ENCODE assay signal across 8 mouse cellular contexts in the genomic region with DNA sequence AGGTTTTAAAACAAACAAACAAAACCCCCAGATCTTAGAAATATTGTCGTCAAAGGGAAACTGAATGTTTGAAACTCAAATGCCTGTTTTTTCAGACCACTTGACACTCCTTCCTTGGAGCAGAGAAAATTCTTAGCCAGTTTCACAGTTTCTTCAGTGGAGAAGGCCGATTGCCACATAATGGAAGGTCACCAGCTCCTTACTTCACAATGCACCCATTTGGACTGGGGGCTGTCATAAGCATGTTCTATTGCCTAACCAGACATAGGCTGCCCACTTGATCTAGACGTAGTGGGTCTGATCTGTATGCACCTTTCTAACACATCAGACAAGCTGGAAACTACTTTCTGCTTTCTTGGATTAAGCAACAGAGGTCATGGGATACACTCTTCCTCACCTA. TPM values are rescaled to one million over a fixed set of nuclear protein-coding genes. Genes with fewer than 3 reads are reported as not detected.
DNase-seq lines count a peak whose midpoint lies in the region; ATAC-seq and TF ChIP-seq lines count a peak whose summit lies in the region.

No protein-coding gene starts in this region.

- no peak overlapping the region for H3K9ac ChIP-seq in ES-Bruce4 (ENCODE audit: low read depth, poor library complexity, severe bottlenecking)
- no peak overlapping the region for H3K9ac ChIP-seq in hindbrain, embryonic 14.5 days

- H3K27ac ChIP-seq in ES-Bruce4 (ENCODE audit: insufficient read depth, low read length): 0 out of 2 replicates have a peak overlapping the region, but pooled peaks have one; percentile 12
- no peak overlapping the region for H3K27ac ChIP-seq in hindbrain, embryonic 14.5 days

- no peaks in the 10 kb centered on the region for H3K27me3 ChIP-seq in ES-Bruce4 (ENCODE audit: control insufficient read depth, insufficient read depth, low read length, poor library complexity, severe bottlenecking)
- no peaks in the 10 kb centered on the region for H3K27me3 ChIP-seq in hindbrain, embryonic 14.5 days (ENCODE audit: control insufficient read depth, insufficient read depth, low read length)

- H3K36me3 ChIP-seq in ES-Bruce4 (ENCODE audit: control insufficient read depth, insufficient read depth, low read length, poor library complexity, severe bottlenecking): no peaks in the 10 kb centered on the region
- H3K36me3 ChIP-seq in hindbrain, embryonic 14.5 days (replicated peaks; ENCODE audit: control insufficient read depth, insufficient read depth): no peaks in the 10 kb centered on the region

- no peaks in the 10 kb centered on the region for H3K9me3 ChIP-seq in ES-Bruce4 (replicated peaks; ENCODE audit: control insufficient read depth, insufficient read depth, low read length, poor library complexity, severe bottlenecking)
- no peaks in the 10 kb centered on the region for H3K9me3 ChIP-seq in hindbrain, embryonic 14.5 days (ENCODE audit: control insufficient read depth, low read length)

- WGBS in hindbrain, embryonic 14.5 days: 48% methylated on average over 3 of the region's 3 CpGs

- TF ChIP-seq EP300 in ES-Bruce4 (IDR thresholded peaks at IDR 0.05; ENCODE audit: insufficient read depth, low read depth, low read length): no peak

- H3K4me1 ChIP-seq in ES-Bruce4 (ENCODE audit: control insufficient read depth, insufficient read depth, low read length): peaks cover 4% of the 10 kb centered on the region
- H3K4me1 ChIP-seq in hindbrain, embryonic 14.5 days (replicated peaks; ENCODE audit: control insufficient read depth, insufficient read depth, low read length): peaks cover 14% of the 10 kb centered on the region

- H3K4me2 ChIP-seq in hindbrain, embryonic 14.5 days (replicated peaks): peak overlapping the region; percentile 62

- no peak overlapping the region for H3K4me3 ChIP-seq in ES-Bruce4 (ENCODE audit: low read depth, low read length)
- no peak overlapping the region; the same call in 1 of the 2 replicates for H3K4me3 ChIP-seq in hindbrain, embryonic 14.5 days (replicated peaks; ENCODE audit: low read length)

- no peak for ATAC-seq in hindbrain, embryonic 14.5 days (ENCODE audit: low FRiP score)

- no peak for TF ChIP-seq POLR2A in ES-Bruce4 (IDR thresholded peaks at IDR 0.05; ENCODE audit: insufficient read depth, low read length)

- TF ChIP-seq CTCF in ES-Bruce4 (IDR thresholded peaks at IDR 0.05; ENCODE audit: low read depth, low read length): no peak

- DNase-seq in cerebellum, adult 9-10 months: peak; percentile 38
- no peak for DNase-seq in cerebellum, adult 8-10 months
- no peak for DNase-seq in hindbrain, embryonic 14.5 days (ENCODE audit: low spot score)
- peak; percentile 68 for DNase-seq in lung, postnatal 36 days
- no peak for DNase-seq in urinary bladder, postnatal 4 days (ENCODE audit: low spot score in 2 of 2)
- DNase-seq in frontal cortex, postnatal 36 days (ENCODE audit: low spot score in 2 of 2): no peak
- DNase-seq in testis, postnatal 14 days (ENCODE audit: low spot score): no peak

RNA-seq across cellular contexts. Expression of gene Chpt1, which starts 0.6 kb away (rescaled TPM):
- 17.9 and 18.0 TPM in 2 replicates for polyA plus RNA-seq in ES-Bruce4 (2011; ENCODE audit: insufficient read depth, insufficient read length, low read depth, missing spikeins)
- polyA plus RNA-seq in hindbrain, embryonic 14.5 days (2014; fragmentation: Nextera tagmentation; extraction: Ambion mirVana): 15.6 and 16.6 TPM in 2 replicates

RNA-seq across cellular contexts. Expression of gene Sycp3, which starts 45.1 kb away (rescaled TPM):
- polyA plus RNA-seq in ES-Bruce4 (2011; ENCODE audit: insufficient read depth, insufficient read length, low read depth, missing spikeins): 10.1 and 15.9 TPM in 2 replicates
- polyA plus RNA-seq in hindbrain, embryonic 14.5 days (2014; fragmentation: Nextera tagmentation; extraction: Ambion mirVana): 0.20 and 0.26 TPM in 2 replicates

Comparison
In these comparisons a context has a peak if more than half of its experiments do, and no peak if none do; other contexts are left out.
1. DNase-seq: peak in cerebellum, adult 9-10 months (single experiment) and lung, postnatal 36 days (single experiment); none in cerebellum, adult 8-10 months (single experiment), hindbrain, embryonic 14.5 days (single experiment), urinary bladder, postnatal 4 days (0 of 2), frontal cortex, postnatal 36 days (0 of 2) and testis, postnatal 14 days (single experiment).